Mouse (Mus musculus) lung, adult 2 months (tissue): ENCODE results near the gene Stk33. TPM values are rescaled to one million over a fixed set of nuclear protein-coding genes. Genes with fewer than 3 reads are reported as not detected.

Experiments used
- DNase-seq: peaks from one replicate; pipeline ENCODE4 v3.0.0; 2022
- H3K4me1 ChIP-seq: fragments of 200-500 bp; 2 replicates; pipeline ENCODE4 v1.6.1; 2011; ENCODE audit warnings: low read length; ENCODE audit not compliant: control insufficient read depth, insufficient read depth
- H3K4me3 ChIP-seq: fragments of 200-500 bp; replicated peaks from 2 replicates; pipeline ENCODE3; 2011; ENCODE audit warnings: low read depth, mild to moderate bottlenecking, control low read depth, low read length; ENCODE audit errors: extremely low read depth
- CTCF ChIP-seq: fragments of 200-500 bp; IDR thresholded peaks from 2 replicates; pipeline ENCODE4 v1.5.1; 2011; ENCODE audit warnings: mild to moderate bottlenecking, low read length, control low read depth; ENCODE audit not compliant: insufficient read depth
- POLR2A ChIP-seq: fragments of 200-500 bp; IDR thresholded peaks from 2 replicates; pipeline ENCODE4 v1.6.1; 2011; ENCODE audit warnings: low read depth, mild to moderate bottlenecking, control low read depth, low read length, borderline replicate concordance; ENCODE audit errors: extremely low read depth
- WGBS: fragments of 180-500 bp; shearing (Covaris S2); methylation state at CpG from one replicate; pipeline ENCODE4 v1.1.7; 2018; 5-methylcytosine and 5-hydroxymethylcytosine counted together
- polyA plus RNA-seq: library from polyadenylated mRNA; depleted of rRNA; stranded (reverse); fragments of >200 nt; gene quantifications from 2 replicates; pipeline ENCODE4 v1.2.3, GENCODE M21; 2012

Stk33 gene
- polyA plus RNA-seq, 1 experiment = 3.2 TPM

DNA sequence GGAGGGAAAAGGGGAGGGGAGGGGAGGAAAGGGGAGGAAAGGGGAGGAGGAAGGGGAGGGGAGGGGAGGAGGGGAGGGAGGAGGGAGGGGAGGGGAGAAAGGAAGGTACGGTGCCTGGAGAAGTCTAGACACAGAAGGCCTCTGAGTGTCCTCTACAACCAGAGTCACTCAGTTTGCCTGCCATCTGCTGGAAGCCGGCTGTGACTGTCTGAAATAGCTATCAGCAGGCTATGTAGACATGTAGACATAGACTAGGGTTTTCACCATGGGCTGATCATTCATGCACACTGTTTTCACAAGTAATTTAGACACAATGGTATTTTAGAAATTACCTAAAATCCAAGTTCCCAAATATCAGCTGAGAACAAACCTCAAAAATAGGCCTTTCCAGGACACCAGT is 148.4 kb downstream of the Stk33 start:
- 27% methylated on average over 2 of the region's 2 CpGs for WGBS

GRCm38 (mm10) chr7:109289106-109289505 is 149.8 kb downstream of the Stk33 start:
- no peak for DNase-seq
- 68% methylated on average over 6 of the region's 6 CpGs for WGBS
- no peak overlapping the region for H3K4me3 ChIP-seq
- H3K4me1 ChIP-seq = no peaks in the 10 kb centered on the region
- TF ChIP-seq POLR2A (no peak), CTCF (no peak)

More for the DNA sequence above, 148.4 kb downstream of the Stk33 start:
- DNase-seq = no peak
- Histone ChIP-seq H3K4me3 (no peak overlapping the region), H3K4me1 (no peaks in the 10 kb centered on the region)
- TF ChIP-seq CTCF (no peak), POLR2A (no peak)

DNA sequence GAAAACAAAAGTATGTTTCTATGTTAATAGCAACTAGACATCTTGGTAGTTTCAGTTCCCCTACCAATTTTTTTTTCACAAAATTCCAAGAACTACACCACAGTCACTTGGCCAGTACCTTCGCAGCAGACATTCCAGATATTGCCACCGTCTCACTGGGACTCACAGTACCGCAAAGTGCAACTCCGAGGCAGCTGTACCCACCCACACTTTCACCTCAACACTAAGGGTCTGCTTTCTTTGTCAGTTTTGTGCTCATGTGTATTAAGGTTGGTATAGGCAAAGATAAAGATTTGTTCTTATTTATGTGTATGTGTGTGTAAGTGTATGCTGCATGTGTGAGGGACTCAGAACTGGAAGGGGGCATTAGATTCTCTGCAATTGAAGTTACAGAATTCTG is 156.8 kb downstream of the Stk33 start:
- no peak for DNase-seq
- Histone ChIP-seq H3K4me1 (no peaks in the 10 kb centered on the region), H3K4me3 (no peak overlapping the region)
- TF ChIP-seq CTCF (no peak), POLR2A (no peak)
- WGBS = 73% methylated on average over 4 of the region's 4 CpGs

GRCm38 (mm10) chr7:109276622-109277021 is 162.3 kb downstream of the Stk33 start:
- no peaks in the 10 kb centered on the region for H3K4me1 ChIP-seq
- no peak overlapping the region for H3K4me3 ChIP-seq
- DNase-seq = no peak
- TF ChIP-seq CTCF = no peak
- TF ChIP-seq POLR2A = no peak
- WGBS = 27% methylated on average over 3 of the region's 3 CpGs

DNA sequence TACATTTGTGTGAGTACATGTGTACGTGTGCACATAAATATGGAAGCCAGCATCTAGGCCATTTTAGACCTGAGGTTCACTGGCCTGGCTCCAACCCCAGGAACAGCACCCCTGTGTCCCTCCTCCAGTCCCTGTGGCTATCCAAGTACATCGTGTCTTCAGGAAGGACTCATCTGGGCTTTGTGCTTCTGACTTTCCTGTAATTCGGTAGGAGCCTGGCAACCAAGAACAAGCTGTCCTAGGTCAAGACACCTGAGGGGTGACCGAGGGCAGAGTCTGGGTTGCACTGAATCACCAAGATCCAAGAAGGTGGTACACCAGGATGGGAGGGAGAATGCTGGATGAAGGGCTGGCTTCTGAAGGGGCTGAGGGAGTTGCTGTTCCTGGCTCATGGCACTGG is 163.0 kb downstream of the Stk33 start:
- TF ChIP-seq CTCF = no peak
- TF ChIP-seq POLR2A = no peak
- no peak overlapping the region for H3K4me3 ChIP-seq
- 82% methylated on average over 4 of the region's 4 CpGs for WGBS
- no peak for DNase-seq
- H3K4me1 ChIP-seq = no peaks in the 10 kb centered on the region

- DNase-seq = no peak
- no peak overlapping the region for H3K4me3 ChIP-seq
- no peak for TF ChIP-seq POLR2A
- no peak for TF ChIP-seq CTCF
- WGBS = 78% methylated on average over 3 of the region's 3 CpGs
- no peaks in the 10 kb centered on the region for H3K4me1 ChIP-seq
Observed at GRCm38 (mm10) chr7:109275151-109275550, 163.7 kb downstream of the Stk33 start.

GRCm38 (mm10) chr7:109274289-109274688 is 164.6 kb downstream of the Stk33 start:
- no peak for DNase-seq
- Histone ChIP-seq H3K4me1 (no peaks in the 10 kb centered on the region), H3K4me3 (no peak overlapping the region)
- TF ChIP-seq POLR2A = no peak
- TF ChIP-seq CTCF = no peak
- WGBS = 42% methylated on average over 3 of the region's 3 CpGs

DNA sequence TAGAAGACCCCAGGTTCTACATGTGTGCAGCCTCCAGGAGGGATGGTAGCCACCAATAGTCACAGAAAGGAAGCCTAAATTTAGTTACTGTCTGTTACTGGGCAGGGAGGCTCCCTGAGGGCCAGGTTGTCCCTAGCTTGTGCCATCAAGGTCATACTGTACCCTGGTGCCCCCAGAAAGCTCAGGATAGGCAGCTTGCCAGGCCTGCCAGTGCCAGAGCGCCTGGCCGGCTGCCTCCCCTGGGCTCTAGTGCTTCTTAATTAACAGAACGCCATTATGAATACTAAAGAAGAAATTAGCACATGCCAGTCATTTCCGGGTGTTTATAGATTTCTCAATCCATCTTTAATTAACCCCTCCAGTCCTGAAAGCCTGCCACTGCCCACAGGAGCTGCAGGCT is 169.8 kb downstream of the Stk33 start:
- Histone ChIP-seq H3K4me1 (no peaks in the 10 kb centered on the region), H3K4me3 (no peak overlapping the region)
- DNase-seq = no peak
- TF ChIP-seq POLR2A (no peak), CTCF (no peak)
- 46% methylated on average over 4 of the region's 4 CpGs for WGBS

DNA sequence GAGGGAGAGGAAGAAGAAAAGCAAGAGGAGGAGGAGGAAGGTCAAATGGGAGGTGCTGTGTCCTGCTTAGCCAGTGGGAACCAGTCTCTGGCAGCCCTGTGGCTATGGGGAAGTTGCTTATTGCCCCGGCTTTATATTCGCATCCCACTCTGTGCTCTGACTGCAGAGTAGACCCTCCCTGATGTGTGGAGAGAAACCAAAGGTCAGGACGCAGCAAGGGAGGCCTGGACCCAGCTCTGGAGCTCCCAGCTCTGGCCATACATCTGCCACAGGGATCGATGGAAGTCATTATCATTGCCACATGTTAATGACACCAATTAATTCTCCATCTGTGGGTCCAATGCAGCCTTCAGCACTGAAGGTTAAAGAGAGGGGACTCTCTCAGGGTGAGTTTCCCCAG is 171.5 kb downstream of the Stk33 start:
- Histone ChIP-seq H3K4me1 (no peaks in the 10 kb centered on the region), H3K4me3 (no peak overlapping the region)
- no peak for TF ChIP-seq POLR2A
- TF ChIP-seq CTCF = no peak
- no peak for DNase-seq
- WGBS = 67% methylated on average over 4 of the region's 4 CpGs

DNA sequence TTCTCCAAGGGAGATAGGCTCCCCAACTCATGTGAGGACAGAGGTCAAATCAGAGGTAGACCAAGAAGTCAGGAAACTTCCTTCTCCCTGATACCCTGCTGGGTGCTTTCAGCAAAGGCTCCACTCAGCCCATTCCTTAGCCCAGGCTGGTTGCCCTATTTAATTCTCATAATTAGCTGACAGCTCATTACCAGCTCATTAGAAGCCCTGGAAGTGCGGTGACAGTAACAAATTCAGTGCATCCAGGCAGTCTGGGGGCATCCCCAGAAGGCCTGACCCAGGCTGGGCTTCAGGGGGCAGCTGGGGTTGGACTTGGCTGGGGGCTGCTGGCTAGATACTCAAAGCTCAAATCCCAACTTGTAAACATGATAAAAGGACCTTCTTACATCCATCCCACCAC is 172.7 kb downstream of the Stk33 start:
- TF ChIP-seq CTCF = no peak
- TF ChIP-seq POLR2A = no peak

GRCm38 (mm10) chr7:109265606-109266005 is 173.3 kb downstream of the Stk33 start:
- DNase-seq = no peak
- no peak overlapping the region for H3K4me3 ChIP-seq
- WGBS = 80% methylated on average over 5 of the region's 5 CpGs
- H3K4me1 ChIP-seq = no peaks in the 10 kb centered on the region
- TF ChIP-seq POLR2A (no peak), CTCF (no peak)

More for the DNA sequence above, 172.7 kb downstream of the Stk33 start:
- Histone ChIP-seq H3K4me1 (no peaks in the 10 kb centered on the region), H3K4me3 (no peak overlapping the region)
- DNase-seq = no peak
- 71% methylated on average over 1 of the region's 1 CpGs for WGBS
